Mouse (Mus musculus) left cerebral cortex, postnatal 36 days (tissue): ENCODE results near the gene 1700021F07Rik. TPM values are rescaled to one million over a fixed set of nuclear protein-coding genes. Genes with fewer than 3 reads are reported as not detected.

Source experiments
- DNase-seq, 2 experiments: peaks; one replicate each; pipeline ENCODE4 v3.0.0; 2021 to 2022; ENCODE audit warnings: low spot score in 2 of 2, mixed read lengths in 1 of 2
- intact Hi-C: fragments of 180-260 bp; cut with DNase I; formaldehyde crosslinking; loops from one replicate; pipeline ENCODE4 v1.15.1; 2025
- total RNA-seq, 2 experiments: library from RNA; stranded (reverse); gene quantifications; 2 replicates each; pipeline ENCODE4 v1.2.3; 2021

The 1700021F07Rik gene
- total RNA-seq, 2 experiments from 2014 or later, result not detected

- intact Hi-C loops, result no loop called here
- no peak for DNase-seq
Observed at GRCm38 (mm10) chr2:173558754-173559396, 36.5 kb downstream of the 1700021F07Rik start.

GRCm38 (mm10) chr2:173561851-173562442 is 39.6 kb downstream of the 1700021F07Rik start:
- DNase-seq, result peak; percentile 48 to 70
- intact Hi-C loops, result loop anchor here (1.0 to 5.0 kb wide), 3 partner anchors 376 to 1340 kb away; no protein-coding TSS in a partner anchor

- DNase-seq, result no peak
Observed at GRCm38 (mm10) chr2:173563336-173563735, 41.0 kb downstream of the 1700021F07Rik start.

GRCm38 (mm10) chr2:173564179-173564578 is 41.8 kb downstream of the 1700021F07Rik start:
- intact Hi-C loops, result loop anchor here (5.0 kb wide), 1 partner anchor 1338 kb away; no protein-coding TSS in a partner anchor

More at GRCm38 (mm10) chr2:173563336-173563735, 41.0 kb downstream of the 1700021F07Rik start:
- intact Hi-C loops, result loop anchor here (2.0 to 5.0 kb wide), 2 partner anchors 457 to 1339 kb away; no protein-coding TSS in a partner anchor

More at GRCm38 (mm10) chr2:173564179-173564578, 41.8 kb downstream of the 1700021F07Rik start:
- DNase-seq, result no peak

Other genes starting within 250 kb of the 1700021F07Rik start
- 10 to 100 TPM; 38.2 to 50.7 TPM for gene Pmepa1, start 246.1 kb upstream of the 1700021F07Rik start, total RNA-seq
- gene Ankrd60, start 55.8 kb downstream of the 1700021F07Rik start, total RNA-seq, result not detected
- gene Rab22a, start 137.2 kb downstream of the 1700021F07Rik start, total RNA-seq, result 10 to 100 TPM; 25.6 to 27.2 TPM
- gene 1700010B08Rik, start 196.8 kb downstream of the 1700021F07Rik start, total RNA-seq, result not detected
- 100 to 1,000 TPM; 122 to 125 TPM for gene Vapb, start 214.9 kb downstream of the 1700021F07Rik start, total RNA-seq